Mouse (Mus musculus) adrenal gland, adult (tissue): ENCODE results near the gene Cytl1.

Experiments used
- DNase-seq, 2 experiments: peaks; one replicate each; pipeline ENCODE4 v3.0.0; 2022 to 2023; ENCODE audit warnings: low spot score in 1 of 2; ENCODE audit not compliant: inconsistent age in 2 of 2

Cytl1 gene

GRCm38 (mm10) chr5:37767231-37767630 lies 31.9 kb downstream of the Cytl1 start:
- no peak for DNase-seq

- peak in 1 of 2 experiments; percentile 31 for DNase-seq
Measured at GRCm38 (mm10) chr5:37769031-37769430, 33.7 kb downstream of the Cytl1 start.

DNA sequence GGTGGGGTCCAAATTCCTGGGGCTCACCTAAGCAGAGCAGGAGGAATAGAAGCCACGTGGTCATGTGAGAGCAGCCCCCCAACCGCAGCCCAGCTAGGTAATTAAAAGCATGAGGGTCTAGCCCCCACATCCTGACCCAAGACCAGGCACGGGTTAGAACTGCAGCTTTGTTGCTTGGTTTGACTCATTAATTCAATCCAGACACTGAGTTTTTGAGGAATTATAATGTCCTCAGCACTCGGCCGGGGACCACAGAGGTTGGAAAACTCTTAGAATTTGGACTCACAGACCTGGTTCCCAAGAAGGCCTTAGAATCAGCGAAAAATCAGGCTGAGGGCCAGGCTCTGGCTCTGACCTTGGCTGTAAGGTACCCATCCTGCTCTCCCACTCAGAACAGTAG lies 35.6 kb downstream of the Cytl1 start:
- no peak for DNase-seq

DNA sequence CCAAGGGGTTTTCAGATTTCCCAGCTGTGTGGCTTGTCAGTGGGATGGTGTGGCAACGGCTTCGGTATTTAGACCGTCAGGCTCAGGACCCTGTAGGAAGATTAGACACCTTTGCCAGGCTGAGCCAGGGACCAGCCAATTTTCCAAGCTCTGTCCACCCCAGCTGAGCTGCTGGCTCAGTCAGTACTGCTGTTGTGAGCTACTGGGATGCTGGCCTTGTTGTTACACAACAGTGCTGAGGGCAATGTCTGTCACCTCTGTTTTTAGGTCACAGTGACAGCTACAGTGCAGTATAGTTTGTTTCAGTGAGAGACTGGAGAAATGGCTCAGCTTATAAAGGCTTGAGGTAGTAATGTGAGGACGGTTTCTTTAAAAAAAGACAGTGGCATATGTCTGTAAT lies 38.7 kb downstream of the Cytl1 start:
- peak in 1 of 2 experiments; percentile 30 for DNase-seq

GRCm38 (mm10) chr5:37775681-37776080 lies 40.4 kb downstream of the Cytl1 start:
- no peak for DNase-seq

DNA sequence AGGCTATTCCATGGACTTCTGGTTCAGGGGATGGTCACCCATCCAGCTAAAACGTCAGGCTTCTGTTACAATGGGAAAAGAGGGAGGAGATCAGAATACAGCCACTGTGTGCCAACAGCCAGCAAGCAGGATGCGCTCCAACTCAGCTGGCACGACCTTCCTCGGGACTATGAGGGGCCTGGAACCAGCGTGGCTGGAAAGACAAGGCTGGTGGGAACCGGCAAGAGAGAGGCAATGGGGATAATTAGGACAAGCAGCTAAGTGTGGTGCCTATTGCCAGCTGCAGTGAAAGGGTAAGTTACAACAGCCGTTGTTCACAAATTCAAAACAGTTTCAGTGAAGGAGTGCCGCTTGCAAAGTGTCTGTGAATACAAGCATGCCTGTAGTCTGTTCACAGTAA lies 48.0 kb downstream of the Cytl1 start:
- DNase-seq = no peak

GRCm38 (mm10) chr5:37784847-37785391 lies 49.6 kb downstream of the Cytl1 start:
- no peak for DNase-seq
